Mouse (Mus musculus) brain, embryonic 14.5 days (tissue): ENCODE measurements around the gene Cd37.

Source experiments
- CTCF ChIP-seq: fragments of 200-500 bp; IDR thresholded peaks from 2 replicates; pipeline ENCODE4 v1.5.1; 2012; ENCODE audit warnings: inconsistent platforms, mild to moderate bottlenecking, moderate library complexity, borderline replicate concordance; ENCODE audit not compliant: insufficient read depth, insufficient read length; ENCODE audit errors: extremely low read depth
- POLR2A ChIP-seq: fragments of 200-500 bp; IDR thresholded peaks from 2 replicates; pipeline ENCODE4 v1.6.1; 2012; ENCODE audit warnings: mild to moderate bottlenecking, inconsistent platforms, borderline replicate concordance; ENCODE audit not compliant: poor library complexity, insufficient read depth, insufficient read length, severe bottlenecking; ENCODE audit errors: extremely low read depth

- TF ChIP-seq CTCF (peak; percentile 68), POLR2A (no peak)
These were observed 38.3 kb upstream of the Cd37 start, which contains the start of gene Slc6a21 for GRCm38 (mm10) chr7:45277136-45277760.
